Mouse (Mus musculus) right cerebral cortex, postnatal 4 days (tissue): ENCODE results near the gene Naaladl1.

Source experiments
- DNase-seq: peaks from one replicate; pipeline ENCODE4 v3.0.0-alpha.2; 2022

The Naaladl1 gene

GRCm38 (mm10) chr19:6105586-6105985 lies at the start of gene Naaladl1:
Naaladl1 (plus strand) TSS chr19:6105782.
- no peak for DNase-seq

DNA sequence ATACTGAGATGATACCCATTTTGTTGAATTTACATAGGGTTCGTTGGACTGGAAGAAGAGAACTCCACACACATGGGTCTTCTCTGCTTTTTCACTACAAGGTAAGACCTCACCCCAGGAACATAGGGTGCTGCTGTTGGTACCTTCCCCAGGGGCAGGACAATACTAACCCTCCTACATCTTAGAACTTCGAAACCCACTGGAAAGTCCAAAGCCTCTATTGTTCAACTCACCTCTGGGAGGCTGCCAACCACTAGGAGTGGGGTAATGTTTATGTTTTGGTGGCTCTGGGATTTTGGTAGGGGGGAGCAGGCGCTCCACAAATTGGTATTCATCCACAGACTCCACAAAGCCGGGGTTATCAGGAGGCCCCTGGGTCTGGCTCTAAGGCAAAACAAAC lies 48.9 kb upstream of the Naaladl1 start:
- DNase-seq, result no peak

GRCm38 (mm10) chr19:6057313-6058096 lies 48.1 kb upstream of the Naaladl1 start, which contains the start of the genes Mrpl49 and Fau:
Mrpl49 (minus strand) TSS chr19:6057785.
Fau (plus strand) TSS chr19:6057844.
- peak; percentile 99 for DNase-seq

DNA sequence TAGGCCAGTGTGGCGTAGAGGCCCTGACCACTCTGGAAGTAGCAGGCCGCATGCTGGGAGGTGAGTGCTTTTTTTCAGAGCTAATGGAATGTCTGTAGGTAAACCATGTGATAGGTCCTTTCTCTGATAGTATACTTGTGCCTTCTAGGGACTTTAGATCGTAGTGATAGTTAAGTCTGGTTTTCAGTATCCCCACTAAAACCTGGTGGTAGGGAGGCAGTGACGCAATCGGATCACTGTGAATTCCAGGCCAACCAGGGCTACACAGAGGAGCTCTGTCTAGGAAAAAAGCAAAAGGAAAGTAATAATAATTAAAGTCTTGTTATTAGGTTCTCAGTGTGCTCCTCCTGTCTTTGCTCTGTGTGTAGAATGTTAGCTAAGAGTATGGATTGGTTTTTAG lies 47.1 kb upstream of the Naaladl1 start:
- DNase-seq, result no peak

- no peak for DNase-seq
Observed at GRCm38 (mm10) chr19:6058966-6059365, 46.6 kb upstream of the Naaladl1 start.

GRCm38 (mm10) chr19:6061021-6061533 lies 44.5 kb upstream of the Naaladl1 start, which contains the start of gene Znhit2:
Znhit2 (plus strand) TSS chr19:6061192.
- peak; percentile 85 for DNase-seq

DNA sequence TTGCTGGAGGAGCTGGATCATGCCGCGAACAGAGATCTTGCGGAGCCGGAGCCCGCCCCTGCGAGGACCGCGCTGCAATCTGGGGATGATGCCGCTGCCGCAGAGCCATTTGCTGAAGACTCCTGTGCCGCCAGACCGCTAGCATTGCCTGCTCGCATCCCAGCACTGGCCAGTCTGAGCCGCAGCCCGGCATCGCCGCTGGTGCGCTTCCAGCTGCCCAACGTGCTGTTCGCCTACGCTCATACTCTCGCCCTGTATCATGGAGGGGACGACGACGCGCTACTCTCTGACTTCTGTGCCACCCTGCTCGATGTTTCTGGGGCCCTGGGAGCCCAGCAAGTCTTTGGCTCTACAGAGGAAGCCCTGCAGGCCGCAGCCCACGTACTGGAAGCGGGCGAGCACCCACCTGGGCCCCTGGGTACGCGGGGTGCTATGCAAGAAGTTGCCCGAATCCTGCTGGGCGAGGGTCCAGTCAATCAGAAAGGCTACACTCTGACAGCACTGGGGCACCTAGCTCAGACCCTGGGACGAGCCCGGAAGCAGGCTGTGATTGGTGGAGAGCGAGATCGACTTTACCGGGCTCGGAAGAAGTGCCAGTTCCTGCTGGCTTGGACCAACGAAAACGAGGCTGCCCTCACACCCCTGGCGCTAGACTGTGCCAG lies 43.8 kb upstream of the Naaladl1 start:
- peak; percentile 52 for DNase-seq

- DNase-seq, result no peak
Observed at GRCm38 (mm10) chr19:6062418-6062817, 43.2 kb upstream of the Naaladl1 start.

GRCm38 (mm10) chr19:6063081-6063480 lies 42.5 kb upstream of the Naaladl1 start:
- no peak for DNase-seq

DNA sequence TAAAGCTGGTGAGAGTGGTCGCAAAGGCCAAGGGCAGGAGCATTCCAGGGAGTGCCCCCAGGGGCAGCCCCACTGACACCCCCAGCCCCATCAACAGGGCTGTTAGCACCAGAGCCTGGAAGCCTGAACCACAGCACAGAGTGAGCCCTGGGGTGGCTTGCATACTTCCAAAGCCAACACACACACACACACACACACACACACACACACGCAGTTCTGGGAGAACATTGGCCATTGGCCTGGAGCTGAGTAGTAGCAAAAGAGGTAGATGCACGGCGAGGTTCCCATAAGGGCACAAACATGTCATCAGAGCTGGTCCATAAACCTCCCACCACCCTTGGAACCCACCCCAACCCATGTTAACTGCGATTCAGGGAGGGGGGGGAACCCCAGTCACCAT lies 39.0 kb upstream of the Naaladl1 start:
- DNase-seq, result peak; percentile 32

DNA sequence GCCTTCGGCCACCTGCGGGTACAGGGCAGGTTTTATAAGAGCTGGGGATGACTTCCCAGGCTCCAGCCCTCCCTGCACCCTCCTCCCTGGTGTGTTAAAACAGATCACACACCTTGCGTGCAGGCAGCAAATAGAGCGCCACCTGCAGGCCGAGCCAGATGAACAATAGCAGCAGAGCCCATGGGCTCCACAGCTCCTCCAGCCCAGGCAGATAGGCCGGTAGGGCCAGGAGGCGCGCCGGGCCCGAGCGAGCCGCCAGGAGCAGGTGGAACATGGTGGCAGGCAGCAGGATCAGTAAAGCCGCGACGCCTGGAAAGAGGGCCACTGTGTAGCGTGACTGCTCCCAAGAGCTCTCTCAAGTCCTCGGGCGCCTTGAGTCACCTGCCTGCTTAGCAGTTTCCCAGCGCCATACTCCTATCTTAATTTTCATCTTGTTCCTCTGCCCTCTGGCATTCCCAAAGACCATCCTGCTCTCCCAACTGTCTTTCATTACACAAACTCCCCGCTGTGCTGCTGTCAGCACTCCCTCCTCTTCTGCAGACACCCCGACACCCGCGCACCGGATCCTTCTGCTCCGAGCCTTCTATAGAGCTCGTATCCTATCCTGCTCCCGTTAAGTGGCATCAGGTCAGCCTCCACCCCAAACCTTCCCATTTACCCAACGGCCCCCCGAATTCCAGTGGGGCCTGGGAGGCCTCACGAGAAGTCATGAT lies 38.4 kb upstream of the Naaladl1 start:
- peak; percentile 92 for DNase-seq

GRCm38 (mm10) chr19:6067724-6068415 lies 37.7 kb upstream of the Naaladl1 start, which contains the start of gene Tm7sf2:
Tm7sf2 (minus strand) TSS chr19:6068373.
- DNase-seq, result peak; percentile 87

DNA sequence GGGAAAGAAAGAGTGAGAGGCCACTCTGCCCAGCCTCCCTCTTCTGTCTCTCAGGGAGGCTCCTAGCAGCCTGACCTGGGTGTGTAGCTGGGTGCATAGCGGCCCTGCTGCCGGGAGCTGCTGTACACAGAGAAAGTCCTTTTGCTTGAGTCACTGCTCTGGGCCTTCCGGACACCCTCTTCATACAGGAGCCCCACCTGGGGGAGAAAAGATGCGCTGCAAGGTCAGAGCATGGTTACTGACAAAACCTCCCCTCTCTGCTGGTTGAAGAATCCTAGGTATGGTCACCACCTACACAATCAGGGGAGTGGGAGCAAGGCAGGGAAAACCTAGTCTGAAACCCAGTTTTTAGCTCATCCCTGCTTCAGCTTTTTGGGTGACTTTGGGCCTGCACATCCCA lies 36.6 kb upstream of the Naaladl1 start:
- DNase-seq, result no peak

DNA sequence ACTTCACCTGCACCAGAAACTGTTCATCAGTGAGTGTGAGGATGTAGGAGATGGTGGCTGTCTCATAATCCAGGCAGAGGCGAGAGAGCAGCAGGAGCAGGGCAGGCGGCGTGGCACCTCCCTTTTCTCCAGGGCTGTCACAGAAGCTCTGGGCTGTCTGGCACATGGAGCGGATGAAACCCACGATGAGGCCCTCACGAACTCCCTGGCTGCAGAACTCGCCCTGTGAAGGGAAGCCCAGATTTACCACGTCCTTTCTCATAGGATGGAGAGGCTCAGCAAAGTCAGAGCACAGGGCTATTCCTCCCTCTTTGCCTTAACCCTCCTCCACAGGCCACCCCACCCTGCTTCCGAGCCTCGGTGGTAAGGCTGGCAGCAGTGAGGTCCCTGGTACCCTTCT lies 35.7 kb upstream of the Naaladl1 start:
- no peak for DNase-seq

DNA sequence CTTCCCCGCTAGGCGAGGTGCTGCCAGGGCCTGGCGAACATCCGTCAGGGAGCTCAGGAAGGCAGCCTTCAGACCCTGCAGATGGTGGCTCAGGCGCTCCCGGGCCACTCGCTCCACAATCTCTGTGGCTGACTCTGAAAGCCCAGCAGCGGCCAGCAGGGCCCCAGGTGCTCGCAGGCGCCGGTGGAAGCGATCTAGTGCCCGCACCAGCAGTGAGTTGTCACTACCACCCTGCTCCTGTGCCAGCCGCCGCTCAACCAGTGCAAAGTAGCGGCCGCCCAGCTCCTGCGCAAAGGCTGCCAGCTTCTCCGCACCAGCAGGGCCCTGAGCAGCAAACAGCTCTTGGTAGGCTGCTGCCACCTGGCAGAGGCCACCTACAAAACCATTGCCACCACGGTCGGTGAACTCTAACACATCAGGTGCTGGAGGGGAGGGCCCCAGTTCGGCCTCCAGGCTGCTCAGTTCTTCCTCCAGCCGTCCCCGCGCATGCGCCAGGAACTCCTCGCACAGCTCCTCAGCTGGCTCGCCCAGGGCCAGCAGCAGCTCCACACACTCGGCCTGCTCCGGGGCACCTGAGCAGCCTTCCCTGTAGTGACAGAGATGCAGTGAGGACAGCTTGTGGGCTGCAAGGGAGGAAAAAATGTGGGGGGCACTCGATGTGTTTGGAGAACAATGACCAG lies 34.9 kb upstream of the Naaladl1 start:
- DNase-seq, result no peak

DNA sequence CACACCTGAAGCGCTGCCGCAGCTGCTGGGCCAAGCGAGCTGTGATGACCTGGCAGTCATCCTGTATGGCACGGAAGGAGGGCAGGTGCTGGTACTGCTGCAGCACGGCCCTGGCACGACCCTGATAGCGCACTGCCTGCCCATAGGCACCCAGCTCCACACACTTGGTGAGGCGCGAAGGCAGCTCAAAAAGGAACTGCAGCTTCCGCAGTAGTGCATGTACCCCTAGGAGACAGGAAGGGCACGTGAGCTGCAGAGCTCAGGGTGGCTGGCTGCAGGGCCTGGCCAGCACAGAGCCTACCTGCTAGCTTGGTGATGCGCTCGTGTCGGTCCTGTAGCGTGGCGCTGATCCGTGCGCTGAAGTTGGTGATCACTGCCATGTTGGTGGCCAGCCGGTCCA lies 34.3 kb upstream of the Naaladl1 start:
- no peak for DNase-seq

DNA sequence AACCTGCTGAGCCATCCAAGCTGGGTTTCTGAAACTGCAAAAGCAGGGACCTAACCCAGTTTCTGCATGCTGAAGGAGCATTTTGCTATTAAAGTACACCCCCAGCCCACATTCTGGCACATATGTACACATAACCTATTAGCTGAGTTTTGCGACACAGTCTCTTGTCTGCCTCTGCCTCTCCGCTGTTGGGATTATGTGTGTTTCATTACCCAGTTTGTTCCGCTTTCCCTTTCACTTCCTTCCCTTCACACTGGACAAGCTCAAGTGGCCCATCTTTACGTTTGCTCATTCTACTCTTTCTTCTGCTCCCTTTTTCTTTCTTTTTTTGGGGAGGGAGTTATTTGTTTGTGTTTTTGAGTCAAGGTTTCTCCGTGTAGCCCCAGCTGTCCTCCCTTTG lies 31.7 kb upstream of the Naaladl1 start:
- DNase-seq, result no peak

DNA sequence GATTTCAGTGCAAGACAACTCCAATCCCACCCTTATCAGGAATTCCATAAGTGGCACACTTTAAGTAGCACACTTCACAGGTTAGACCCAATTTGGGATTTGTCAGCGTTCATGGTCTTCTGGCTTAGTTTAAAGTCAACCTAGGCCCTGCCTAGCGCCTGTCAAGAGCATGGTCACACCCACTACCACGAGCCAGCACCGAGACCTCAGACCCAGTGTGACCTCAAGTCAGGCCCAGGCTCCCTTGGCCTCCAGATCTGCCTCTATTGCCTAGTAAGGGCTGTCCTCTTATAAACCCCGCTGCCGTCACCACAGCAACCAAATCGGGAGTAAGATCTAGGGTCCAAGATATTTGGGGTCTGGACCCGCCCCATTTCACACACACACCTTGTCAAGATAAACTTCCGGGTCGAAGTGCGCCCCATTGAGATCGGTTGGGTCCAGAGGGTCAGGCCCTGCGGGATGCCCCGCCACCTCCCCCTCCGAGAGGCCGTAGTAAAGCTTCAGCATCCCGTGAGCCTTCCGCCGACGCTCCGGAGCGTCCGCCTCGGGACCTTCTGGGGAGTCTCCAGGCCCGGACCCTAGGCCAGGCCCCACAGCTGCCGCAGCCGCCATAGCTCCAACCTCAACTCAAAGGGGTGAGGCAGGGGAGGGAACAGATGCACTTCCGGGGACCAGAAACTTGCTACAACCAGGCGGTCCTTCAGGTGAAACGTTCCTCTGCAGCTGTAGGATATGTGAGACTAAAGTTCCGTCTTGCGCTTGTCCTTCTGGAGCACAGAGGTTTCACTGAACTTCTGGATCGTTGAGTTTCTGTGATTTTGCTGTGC lies 28.8 kb upstream of the Naaladl1 start, which contains the start of gene Vps51:
Gene Vps51, minus strand, starts transcription at position 668 of the 830 bp plus-strand sequence.
- DNase-seq, result peak; percentile 74

DNA sequence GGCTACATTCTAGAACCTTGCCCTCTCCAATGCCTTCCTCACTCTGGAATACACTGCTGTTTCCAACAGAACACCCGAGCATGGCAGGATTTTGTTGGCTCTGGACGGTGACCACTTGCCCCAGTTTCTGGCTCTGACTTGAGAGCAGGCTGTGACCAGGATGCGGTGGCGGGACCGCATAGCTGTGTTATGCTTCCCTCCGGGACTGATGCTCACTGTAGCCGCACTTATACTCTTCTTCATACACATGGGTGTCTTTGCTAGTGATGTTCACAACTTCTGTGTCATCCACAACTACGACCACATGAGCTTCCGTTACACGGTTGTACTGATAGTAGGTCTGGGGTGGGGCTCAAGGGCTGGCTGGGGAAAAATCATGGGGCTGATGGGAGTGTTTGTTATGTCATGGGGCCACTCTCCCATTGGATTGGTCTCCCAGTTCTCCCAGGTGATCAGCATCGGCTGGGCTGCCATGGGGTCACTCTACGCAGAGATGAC lies 25.6 kb upstream of the Naaladl1 start, which contains the start of gene Tmem262:
Gene Tmem262, plus strand, starts transcription at position 51 of the 498 bp plus-strand sequence.
- DNase-seq, result no peak

DNA sequence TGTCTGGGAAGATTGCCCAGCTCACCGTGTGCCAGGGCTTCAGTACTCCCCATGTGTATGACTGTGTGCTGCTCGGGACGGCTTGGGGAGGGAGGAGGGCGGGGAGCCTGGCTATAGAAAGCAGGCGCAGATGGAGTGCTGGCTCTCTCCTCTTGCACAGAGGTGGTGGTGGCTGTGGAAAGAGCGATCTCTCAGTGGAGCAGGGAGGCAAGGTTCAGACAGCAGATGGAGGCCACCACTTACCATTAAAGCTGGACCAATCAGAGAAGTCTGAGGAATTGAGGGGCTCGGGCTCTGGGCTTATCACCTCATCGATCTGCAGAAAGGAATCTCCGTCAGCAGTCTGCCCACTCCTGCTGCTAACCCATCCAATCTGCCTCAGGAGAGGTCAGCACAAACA lies 23.4 kb upstream of the Naaladl1 start, which contains the start of gene Gm28374:
Gene Gm28374, minus strand, starts transcription at position 101 of the 400 bp plus-strand sequence.
- DNase-seq, result no peak
